Mouse (Mus musculus): ENCODE results near the gene Trp53i13.

- TF ChIP-seq CTCF (IDR thresholded peaks at IDR 0.05; ENCODE audit: borderline replicate concordance, extremely low read depth, insufficient read depth, insufficient read length) (peak; percentile 24; the same call in 1 of the 2 replicates), POLR2A (IDR thresholded peaks at IDR 0.05; ENCODE audit: borderline replicate concordance, extremely low read depth, insufficient read depth, insufficient read length, poor library complexity, severe bottlenecking) (peak; percentile 21; the same call in 1 of the 2 replicates)
Measured at GRCm38 (mm10) chr11:77492911-77493332, 22.9 kb downstream of the Trp53i13 start.
